Mouse (Mus musculus) myocyte (in vitro differentiated cells): ENCODE results near the gene Pold3. TPM values are rescaled to one million over a fixed set of nuclear protein-coding genes. Genes with fewer than 3 reads are reported as not detected.
"Not testable (repeated sequence)": the region's sequence is repeated elsewhere in the genome, so short reads cannot be mapped to it uniquely, and the experiment has no call there.

ENCODE experiments used
- H3K27me3 ChIP-seq: one replicate; pipeline ENCODE4 v1.6.1; 2011; ENCODE audit not compliant: control insufficient read depth, insufficient read depth, insufficient read length
- H3K36me3 ChIP-seq: one replicate; pipeline ENCODE4 v1.6.1; 2011; ENCODE audit not compliant: control insufficient read depth, insufficient read depth
- H3K4me2 ChIP-seq: one replicate; pipeline ENCODE4 v1.6.1; 2011; ENCODE audit warnings: low read depth, control low read depth
- H3K4me3 ChIP-seq: one replicate; pipeline ENCODE4 v1.5.1; 2011; ENCODE audit warnings: mild to moderate bottlenecking, control low read depth, moderate library complexity
- H3K79me2 ChIP-seq: one replicate; pipeline ENCODE4 v1.6.1; 2011; ENCODE audit not compliant: control insufficient read depth, insufficient read depth
- H3ac ChIP-seq: one replicate; pipeline ENCODE4 v1.6.1; 2011; ENCODE audit not compliant: control insufficient read depth, insufficient read length
- CEBPB ChIP-seq: IDR thresholded peaks from 2 replicates; pipeline ENCODE4 v1.6.1; 2011; ENCODE audit warnings: mild to moderate bottlenecking, moderate library complexity; ENCODE audit not compliant: poor library complexity, insufficient read depth, severe bottlenecking
- E2F4 ChIP-seq: IDR thresholded peaks from one replicate; pipeline ENCODE4 v1.6.1; 2011; ENCODE audit warnings: mild to moderate bottlenecking, control low read depth, moderate library complexity; ENCODE audit not compliant: insufficient read depth
- MAX ChIP-seq: IDR thresholded peaks from one replicate; pipeline ENCODE4 v1.6.1; 2011; ENCODE audit warnings: low read depth, mild to moderate bottlenecking, control low read depth
- MYOD1 ChIP-seq, 3 experiments: IDR thresholded peaks; one replicate each; pipeline ENCODE4 v1.6.1; 2011; ENCODE audit warnings: control low read depth in 2 of 3, low read depth in 2 of 3, mild to moderate bottlenecking in 2 of 3, moderate library complexity in 1 of 3; ENCODE audit not compliant: insufficient read length in 2 of 3, control insufficient read depth in 1 of 3
- MYOG ChIP-seq, 3 experiments: IDR thresholded peaks; one replicate each; pipeline ENCODE4 v1.6.1; 2011; ENCODE audit warnings: control low read depth in 2 of 3, low read depth in 2 of 3, mild to moderate bottlenecking in 2 of 3; ENCODE audit not compliant: insufficient read length in 2 of 3, control insufficient read depth in 1 of 3, insufficient read depth in 1 of 3
- POLR2A ChIP-seq: IDR thresholded peaks from one replicate; pipeline ENCODE4 v1.6.1; 2011; ENCODE audit warnings: low read depth, mild to moderate bottlenecking, control low read depth, moderate library complexity; ENCODE audit not compliant: insufficient read length
- POLR2AphosphoS2 ChIP-seq: IDR thresholded peaks from one replicate; pipeline ENCODE4 v1.6.1; 2011; ENCODE audit warnings: low read depth, control low read depth; ENCODE audit not compliant: insufficient read length
- REST ChIP-seq: IDR thresholded peaks from one replicate; pipeline ENCODE4 v1.6.1; 2011; ENCODE audit warnings: mild to moderate bottlenecking, control low read depth, moderate library complexity; ENCODE audit not compliant: insufficient read depth, insufficient read length
- SRF ChIP-seq: IDR thresholded peaks from one replicate; pipeline ENCODE4 v1.6.1; 2011; ENCODE audit warnings: low read depth; ENCODE audit not compliant: control insufficient read depth, insufficient read length
- TCF12 ChIP-seq: IDR thresholded peaks from one replicate; pipeline ENCODE4 v1.6.1; 2011; ENCODE audit warnings: mild to moderate bottlenecking, control low read depth; ENCODE audit not compliant: poor library complexity, insufficient read depth, severe bottlenecking
- TCF3 ChIP-seq: IDR thresholded peaks from one replicate; pipeline ENCODE4 v1.6.1; 2011; ENCODE audit warnings: low read depth, control low read depth; ENCODE audit not compliant: insufficient read length
- USF1 ChIP-seq: IDR thresholded peaks from one replicate; pipeline ENCODE4 v1.6.1; 2011; ENCODE audit warnings: low read depth, mild to moderate bottlenecking, control low read depth, moderate library complexity
- polyA plus RNA-seq: library from polyadenylated mRNA; unstranded; fragments of >200 nt; fragmentation: generic; extraction: Trizol; gene quantifications from one replicate; pipeline ENCODE4 v1.2.1, GENCODE M21; 2012; ENCODE audit warnings: missing spikeins

Pold3 gene
- polyA plus RNA-seq, 1 experiment: 7.4 TPM

DNA sequence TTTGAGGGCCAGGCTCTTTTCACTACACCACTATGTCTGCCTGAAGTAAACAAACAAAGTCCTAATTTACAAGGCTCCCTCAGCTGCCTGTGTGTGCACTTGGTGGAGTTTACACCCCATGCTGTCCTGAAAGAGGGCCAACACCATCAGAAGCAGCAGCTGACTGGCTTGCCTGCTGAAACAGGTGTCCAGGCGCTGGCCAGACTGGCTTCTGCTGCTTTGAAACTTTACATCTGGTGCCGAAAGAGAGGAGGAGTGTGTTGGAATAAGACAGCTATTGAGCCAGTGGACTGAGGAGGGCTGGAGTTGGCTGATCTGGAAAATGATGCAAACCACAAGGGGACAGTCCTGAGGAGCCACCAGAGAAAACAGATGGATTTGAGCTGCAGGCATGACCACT lies 47.4 kb downstream of the Pold3 start:
- peak overlapping the region; percentile 18 for H3K4me2 ChIP-seq
- no peaks in the 10 kb centered on the region for H3K27me3 ChIP-seq
- H3K4me3 ChIP-seq: no peak overlapping the region
- TF ChIP-seq TCF3: peak; percentile 75
- TF ChIP-seq TCF12: peak; percentile 63
- TF ChIP-seq MYOD1 (IDR thresholded peaks at IDR 0.05; ENCODE audit: control insufficient read depth in 1 of 3, insufficient read length in 2 of 3, low read depth in 2 of 3): peak; percentile 20 to 91 (median 89)
- no peak for TF ChIP-seq E2F4
- peak; percentile 77 to 91 (median 80) for TF ChIP-seq MYOG (IDR thresholded peaks at IDR 0.05; ENCODE audit: control insufficient read depth in 1 of 3, insufficient read depth in 1 of 3, insufficient read length in 2 of 3, low read depth in 2 of 3)
- no peak for TF ChIP-seq POLR2A
- no peak for TF ChIP-seq CEBPB
- no peaks in the 10 kb centered on the region for H3K79me2 ChIP-seq
- H3K36me3 ChIP-seq: no peaks in the 10 kb centered on the region
- no peak overlapping the region for H3ac ChIP-seq

DNA sequence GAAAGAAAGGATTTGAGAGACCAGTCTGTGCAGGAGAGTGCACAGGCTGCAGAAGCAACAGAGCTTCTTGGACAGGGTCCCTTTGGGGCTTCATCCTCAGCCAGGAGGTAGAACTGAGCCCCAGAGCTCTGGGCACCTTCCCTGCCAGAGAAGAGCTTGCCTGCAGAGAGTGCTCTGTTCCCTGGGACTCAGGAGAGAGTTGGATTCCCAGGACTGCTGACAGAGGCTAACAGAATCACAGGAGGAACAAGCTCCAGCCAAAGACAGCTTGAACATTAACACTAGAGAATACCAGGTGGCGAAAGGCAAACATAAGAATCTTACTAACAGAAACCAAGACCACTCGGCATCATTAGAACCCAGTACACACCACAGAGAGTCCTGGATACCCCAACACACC lies 68.4 kb downstream of the Pold3 start:
- not testable (repeated sequence) for H3K36me3 ChIP-seq, H3ac ChIP-seq, H3K27me3 ChIP-seq, H3K4me3 ChIP-seq, H3K4me2 ChIP-seq, H3K79me2 ChIP-seq

- no peak overlapping the region for H3K4me2 ChIP-seq
- H3K79me2 ChIP-seq: no peaks in the 10 kb centered on the region
- H3K36me3 ChIP-seq: no peaks in the 10 kb centered on the region
- H3K27me3 ChIP-seq: no peaks in the 10 kb centered on the region
- no peak for TF ChIP-seq POLR2AphosphoS2
- no peak for TF ChIP-seq MYOG (IDR thresholded peaks at IDR 0.05; ENCODE audit: control insufficient read depth in 1 of 3, insufficient read depth in 1 of 3, insufficient read length in 2 of 3, low read depth in 2 of 3)
- TF ChIP-seq E2F4: no peak
- no peak for TF ChIP-seq POLR2A
- TF ChIP-seq CEBPB: no peak
- no peak for TF ChIP-seq TCF3
- TF ChIP-seq MYOD1 (IDR thresholded peaks at IDR 0.05; ENCODE audit: control insufficient read depth in 1 of 3, insufficient read length in 2 of 3, low read depth in 2 of 3): no peak
- TF ChIP-seq TCF12: no peak
- TF ChIP-seq USF1: no peak
- no peak for TF ChIP-seq SRF
- TF ChIP-seq MAX: no peak
- TF ChIP-seq REST: no peak
- H3K4me3 ChIP-seq: no peak overlapping the region
- H3ac ChIP-seq: no peak overlapping the region
These were observed 69.5 kb downstream of the Pold3 start for GRCm38 (mm10) chr7:100051904-100052303.

- TF ChIP-seq POLR2A: no peak
- TF ChIP-seq E2F4: no peak
- no peak overlapping the region for H3ac ChIP-seq
- no peaks in the 10 kb centered on the region for H3K79me2 ChIP-seq
- peak overlapping the region; percentile 24 for H3K4me2 ChIP-seq
- peaks cover 13% of the 10 kb centered on the region for H3K27me3 ChIP-seq
- no peak overlapping the region for H3K4me3 ChIP-seq
- H3K36me3 ChIP-seq: no peaks in the 10 kb centered on the region
These were observed 74.9 kb downstream of the Pold3 start for GRCm38 (mm10) chr7:100046486-100046885.

- Histone ChIP-seq H3K79me2 (no peaks in the 10 kb centered on the region), H3K4me2 (no peak overlapping the region), H3K36me3 (no peaks in the 10 kb centered on the region), H3K27me3 (peaks cover 13% of the 10 kb centered on the region), H3ac (no peak overlapping the region), H3K4me3 (no peak overlapping the region)
- TF ChIP-seq MYOD1 (IDR thresholded peaks at IDR 0.05; ENCODE audit: control insufficient read depth in 1 of 3, insufficient read length in 2 of 3, low read depth in 2 of 3) (no peak), REST (no peak), MAX (no peak), TCF12 (no peak), E2F4 (no peak), POLR2A (no peak), TCF3 (no peak), USF1 (no peak), SRF (no peak), POLR2AphosphoS2 (no peak), CEBPB (no peak), MYOG (IDR thresholded peaks at IDR 0.05; ENCODE audit: control insufficient read depth in 1 of 3, insufficient read depth in 1 of 3, insufficient read length in 2 of 3, low read depth in 2 of 3) (no peak)
These were observed 77.7 kb downstream of the Pold3 start for GRCm38 (mm10) chr7:100043605-100044031.
